In the genomic region with DNA sequence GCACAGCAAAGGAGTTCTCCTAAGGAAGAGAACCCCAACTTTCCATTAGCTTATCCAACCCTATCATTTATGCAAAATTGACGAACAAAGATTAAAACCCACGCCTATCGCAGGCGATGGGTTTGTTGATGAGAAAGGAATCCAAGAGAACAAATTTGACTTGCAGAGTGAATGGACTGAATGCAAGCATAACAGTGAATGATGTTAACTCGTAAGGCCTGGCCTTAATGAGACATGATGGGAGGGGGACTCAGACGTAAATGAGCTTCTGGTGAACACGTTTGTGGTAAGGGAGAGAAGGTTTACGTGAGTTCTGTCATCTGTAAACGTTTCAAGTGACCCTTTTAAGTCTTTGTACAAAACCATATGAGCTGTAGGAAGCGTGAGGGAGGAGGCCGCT, we compare ENCODE assay signal across 11 mouse cellular contexts. TPM values are rescaled to one million over a fixed set of nuclear protein-coding genes. Genes with fewer than 3 reads are reported as not detected.
DNase-seq lines count a peak whose midpoint lies in the region; ATAC-seq lines count a peak whose summit lies in the region.
"Had no signal": no experiment of that assay in that cellular context is flagged by ENCODE, and none has a peak within 500 bp of the region (broad histone marks: within the 10 kb centered on the region; RNA-seq: fewer than 3 reads in every experiment).

No protein-coding gene starts in this region.

- no peak for DNase-seq in heart, postnatal 4 days
- DNase-seq in embryonic facial prominence, embryonic 11.5 days (ENCODE audit: low spot score), result peak; percentile 16
- no peak for DNase-seq in midbrain, embryonic 10.5 days (ENCODE audit: low spot score)
- DNase-seq in adrenal gland, adult 18-20 months (ENCODE audit: low spot score in 2 of 2), result no peak
- no peak for DNase-seq in left cerebral cortex, postnatal 25 days (ENCODE audit: low spot score in 2 of 2)
- DNase-seq in adrenal gland, adult (ENCODE audit: inconsistent age in 2 of 2, low spot score in 1 of 2), result no peak
- DNase-seq: adrenal gland, adult 2 months; layer of hippocampus, adult 9-11 months; thymus, postnatal 36 days had no signal

- no peak overlapping the region for H3K9ac ChIP-seq in heart, embryonic 12.5 days
- H3K9ac ChIP-seq in embryonic facial prominence, embryonic 11.5 days (replicated peaks; ENCODE audit: low read length), result no peak overlapping the region
- H3K9ac ChIP-seq in hindbrain, embryonic 13.5 days, result peak overlapping the region; percentile 80

- H3K27ac ChIP-seq in heart, embryonic 12.5 days (ENCODE audit: poor library complexity, severe bottlenecking), result no peak overlapping the region
- H3K27ac ChIP-seq in embryonic facial prominence, embryonic 11.5 days (replicated peaks; ENCODE audit: low read depth, low read length), result no peak overlapping the region
- H3K27ac ChIP-seq in hindbrain, embryonic 13.5 days, result no peak overlapping the region
- H3K27ac ChIP-seq in midbrain, embryonic 10.5 days (replicated peaks), result no peak overlapping the region

- H3K4me2 ChIP-seq in heart, embryonic 12.5 days, result peak overlapping the region; percentile 98
- H3K4me2 ChIP-seq in embryonic facial prominence, embryonic 11.5 days (ENCODE audit: low read depth, low read length), result peak overlapping the region; percentile 100
- H3K4me2 ChIP-seq in hindbrain, embryonic 13.5 days, result peak overlapping the region; percentile 100

- no peak for ATAC-seq in heart, embryonic 12.5 days (ENCODE audit: insufficient number of reproducible peaks, low FRiP score)
- ATAC-seq in embryonic facial prominence, embryonic 11.5 days (replicated peaks; ENCODE audit: insufficient number of reproducible peaks, low FRiP score, low TSS enrichment, low read depth), result no peak
- no peak for ATAC-seq in hindbrain, embryonic 13.5 days (ENCODE audit: low FRiP score)

- WGBS in heart, embryonic 12.5 days, result 20% methylated on average over 11 of the region's 11 CpGs
- 3% methylated on average over 11 of the region's 11 CpGs for WGBS in embryonic facial prominence, embryonic 11.5 days
- WGBS in hindbrain, embryonic 13.5 days, result 5% methylated on average over 11 of the region's 11 CpGs
- 5% methylated on average over 11 of the region's 11 CpGs for WGBS in midbrain, embryonic 10.5 days

- H3K27me3 ChIP-seq in heart, embryonic 12.5 days (replicated peaks), result peaks cover 23% of the 10 kb centered on the region
- H3K27me3 ChIP-seq in embryonic facial prominence, embryonic 11.5 days (ENCODE audit: control insufficient read depth, insufficient read depth, low read length), result peaks cover 14% of the 10 kb centered on the region
- peaks cover 44% of the 10 kb centered on the region for H3K27me3 ChIP-seq in hindbrain, embryonic 13.5 days
- peaks cover 68% of the 10 kb centered on the region for H3K27me3 ChIP-seq in midbrain, embryonic 10.5 days (ENCODE audit: low read depth, poor library complexity, severe bottlenecking)

- peaks cover 3% of the 10 kb centered on the region; the same call in 1 of the 2 replicates for H3K9me3 ChIP-seq in heart, embryonic 12.5 days (replicated peaks)
- H3K9me3 ChIP-seq in embryonic facial prominence, embryonic 11.5 days (replicated peaks; ENCODE audit: control insufficient read depth, low read length), result no peaks in the 10 kb centered on the region
- no peaks in the 10 kb centered on the region for H3K9me3 ChIP-seq in hindbrain, embryonic 13.5 days
- H3K9me3 ChIP-seq in midbrain, embryonic 10.5 days (replicated peaks), result peaks cover 6% of the 10 kb centered on the region; the same call in 1 of the 2 replicates

- intact Hi-C loops in left cerebral cortex, postnatal 25 days (cut with DNase I), result no loop called here

- no peaks in the 10 kb centered on the region for H3K36me3 ChIP-seq in heart, embryonic 12.5 days
- no peaks in the 10 kb centered on the region for H3K36me3 ChIP-seq in embryonic facial prominence, embryonic 11.5 days (replicated peaks; ENCODE audit: control insufficient read depth, insufficient read depth, low read depth, low read length)
- H3K36me3 ChIP-seq in hindbrain, embryonic 13.5 days, result no peaks in the 10 kb centered on the region
- H3K36me3 ChIP-seq in midbrain, embryonic 10.5 days, result no peaks in the 10 kb centered on the region

- H3K4me3 ChIP-seq in heart, embryonic 12.5 days, result peak overlapping the region; percentile 55
- H3K4me3 ChIP-seq in embryonic facial prominence, embryonic 11.5 days (ENCODE audit: low read depth, low read length), result peak overlapping the region; percentile 51
- H3K4me3 ChIP-seq in hindbrain, embryonic 13.5 days, result peak overlapping the region; percentile 63
- H3K4me3 ChIP-seq in midbrain, embryonic 10.5 days, result peak overlapping the region; percentile 75

- H3K4me1 ChIP-seq in heart, embryonic 12.5 days (replicated peaks), result peaks cover 16% of the 10 kb centered on the region
- no peaks in the 10 kb centered on the region; the same call in 1 of the 2 replicates for H3K4me1 ChIP-seq in embryonic facial prominence, embryonic 11.5 days (ENCODE audit: control insufficient read depth, insufficient read depth, low read length)
- H3K4me1 ChIP-seq in hindbrain, embryonic 13.5 days (replicated peaks), result peaks cover 37% of the 10 kb centered on the region
- H3K4me1 ChIP-seq in midbrain, embryonic 10.5 days, result peaks cover 31% of the 10 kb centered on the region

RNA-seq across cellular contexts. Expression of gene Intu, which starts 1.2 kb away (rescaled TPM):
- 3.9 and 4.3 TPM in 2 replicates for polyA plus RNA-seq in heart, embryonic 12.5 days (2016; fragmentation: Nextera tagmentation; extraction: Ambion mirVana)
- 1 to 10 TPM; 7.0 to 7.6 TPM for total RNA-seq in heart, postnatal 4 days (2021)
- 6.2 and 7.1 TPM in 2 replicates for polyA plus RNA-seq in embryonic facial prominence, embryonic 11.5 days (2014; fragmentation: Nextera tagmentation; extraction: Ambion mirVana)
- 3.5 and 4.1 TPM in 2 replicates for polyA plus RNA-seq in hindbrain, embryonic 13.5 days (2015; fragmentation: Nextera tagmentation; extraction: Ambion mirVana)
- polyA plus RNA-seq in midbrain, embryonic 10.5 days (2016; fragmentation: Nextera tagmentation; extraction: Ambion mirVana), result 6.4 and 7.0 TPM in 2 replicates
- total RNA-seq in adrenal gland, adult 18-20 months (2021), result 1 to 10 TPM; 2.1 to 2.2 TPM
- total RNA-seq in left cerebral cortex, postnatal 25 days (2021), result 1 to 10 TPM; 6.6 to 6.7 TPM
